Mouse (Mus musculus): ENCODE results near the gene Gm20388. TPM values are rescaled to one million over a fixed set of nuclear protein-coding genes. Genes with fewer than 3 reads are reported as not detected.

Gm20388 gene
- polyA plus RNA-seq, 1 experiment from 2014 or later, result not detected

GRCm38 (mm10) chr8:121694453-121694852, 1783.8 kb downstream of the Gm20388 start:
- DNase-seq (ENCODE audit: low spot score), result peak; percentile 78
- Histone ChIP-seq H3K4me3 (ENCODE audit: low read depth, low read length) (no peak overlapping the region), H3K27me3 (ENCODE audit: control insufficient read depth, insufficient read depth, low read length) (no peaks in the 10 kb centered on the region)

GRCm38 (mm10) chr8:121695585-121696184, 1785.0 kb downstream of the Gm20388 start:
- Histone ChIP-seq H3K36me3 (ENCODE audit: control insufficient read depth, insufficient read depth, low read length) (no peaks in the 10 kb centered on the region), H3K4me1 (ENCODE audit: control insufficient read depth, insufficient read depth, low read length) (peaks cover 3% of the 10 kb centered on the region; the same call in 1 of the 2 replicates), H3K4me2 (ENCODE audit: low read depth, severe bottlenecking) (no peak overlapping the region), H3K27me3 (ENCODE audit: control insufficient read depth, insufficient read depth, low read length) (no peaks in the 10 kb centered on the region), H3K27ac (replicated peaks; ENCODE audit: low read depth, low read length) (no peak overlapping the region), H3K4me3 (ENCODE audit: low read depth, low read length) (no peak overlapping the region), H3K9ac (ENCODE audit: low read length) (no peak overlapping the region), H3K9me3 (ENCODE audit: control insufficient read depth, low read length) (no peaks in the 10 kb centered on the region)
- WGBS, result 85% methylated on average over 6 of the region's 6 CpGs
- no peak for DNase-seq (ENCODE audit: low spot score)
- no peak for ATAC-seq (ENCODE audit: insufficient number of reproducible peaks, low FRiP score, low TSS enrichment, low read depth)

More at GRCm38 (mm10) chr8:121694453-121694852, 1783.8 kb downstream of the Gm20388 start:
- H3K36me3 ChIP-seq (ENCODE audit: control insufficient read depth, insufficient read depth, low read length), result no peaks in the 10 kb centered on the region
- H3K27ac ChIP-seq (replicated peaks; ENCODE audit: low read depth, low read length), result no peak overlapping the region
- peaks cover 3% of the 10 kb centered on the region; the same call in 1 of the 2 replicates for H3K4me1 ChIP-seq (ENCODE audit: control insufficient read depth, insufficient read depth, low read length)
- H3K9me3 ChIP-seq (ENCODE audit: control insufficient read depth, low read length), result no peaks in the 10 kb centered on the region
- H3K4me2 ChIP-seq (ENCODE audit: low read depth, severe bottlenecking), result no peak overlapping the region
- H3K9ac ChIP-seq (ENCODE audit: low read length), result no peak overlapping the region
- no peak for ATAC-seq (ENCODE audit: insufficient number of reproducible peaks, low FRiP score, low TSS enrichment, low read depth)
- WGBS, result 53% methylated on average over 4 of the region's 4 CpGs

GRCm38 (mm10) chr8:121697735-121698614, 1787.3 kb downstream of the Gm20388 start:
- peak overlapping the region; percentile 44 for H3K4me2 ChIP-seq (ENCODE audit: low read depth, severe bottlenecking)
- ATAC-seq (ENCODE audit: insufficient number of reproducible peaks, low FRiP score, low TSS enrichment, low read depth) (peak; percentile 31; the same call in 1 of the 2 replicates), DNase-seq (ENCODE audit: low spot score) (peak; percentile 46)
- 4% methylated on average over 16 of the region's 17 CpGs for WGBS
- H3K36me3 ChIP-seq (ENCODE audit: control insufficient read depth, insufficient read depth, low read length), result no peaks in the 10 kb centered on the region
- peak overlapping the region; percentile 8; the same call in 1 of the 2 replicates for H3K4me3 ChIP-seq (ENCODE audit: low read depth, low read length)
- H3K4me1 ChIP-seq (ENCODE audit: control insufficient read depth, insufficient read depth, low read length), result peaks cover 3% of the 10 kb centered on the region; the same call in 1 of the 2 replicates
- no peak overlapping the region for H3K27ac ChIP-seq (replicated peaks; ENCODE audit: low read depth, low read length)
- no peaks in the 10 kb centered on the region for H3K27me3 ChIP-seq (ENCODE audit: control insufficient read depth, insufficient read depth, low read length)
- peak overlapping the region; percentile 22; the same call in 1 of the 2 replicates for H3K9ac ChIP-seq (ENCODE audit: low read length)
- H3K9me3 ChIP-seq (ENCODE audit: control insufficient read depth, low read length), result no peaks in the 10 kb centered on the region

DNA sequence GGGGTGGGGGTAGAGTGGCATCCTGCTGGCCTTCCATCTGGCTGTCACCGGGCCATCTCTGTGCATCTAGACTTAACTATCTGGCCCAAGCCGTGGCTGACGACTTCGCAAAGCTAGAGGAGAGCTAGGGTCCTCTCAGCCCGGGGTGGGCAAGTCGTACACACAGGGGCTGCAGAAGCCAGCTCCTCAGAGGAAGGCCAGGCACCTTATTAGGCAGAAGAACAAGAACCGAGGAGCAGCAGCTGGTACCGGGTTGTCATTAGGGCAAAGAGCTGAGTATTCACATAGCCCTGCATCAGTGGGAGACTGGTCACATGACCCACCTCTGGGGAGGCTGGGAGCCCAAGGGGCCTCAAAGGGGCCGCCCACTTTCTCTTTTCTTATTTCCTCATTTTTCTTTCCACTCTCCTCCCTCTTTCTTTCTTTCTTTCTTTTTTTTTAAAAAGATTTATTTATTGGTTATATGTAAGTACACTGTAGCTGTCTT, 1788.0 kb downstream of the Gm20388 start:
- Histone ChIP-seq H3K9ac (ENCODE audit: low read length) (peak overlapping the region; percentile 22; the same call in 1 of the 2 replicates), H3K9me3 (ENCODE audit: control insufficient read depth, low read length) (no peaks in the 10 kb centered on the region), H3K4me2 (ENCODE audit: low read depth, severe bottlenecking) (peak overlapping the region; percentile 44), H3K27ac (replicated peaks; ENCODE audit: low read depth, low read length) (no peak overlapping the region), H3K4me3 (ENCODE audit: low read depth, low read length) (peak overlapping the region; percentile 8; the same call in 1 of the 2 replicates), H3K4me1 (ENCODE audit: control insufficient read depth, insufficient read depth, low read length) (peaks cover 3% of the 10 kb centered on the region; the same call in 1 of the 2 replicates), H3K27me3 (ENCODE audit: control insufficient read depth, insufficient read depth, low read length) (no peaks in the 10 kb centered on the region), H3K36me3 (ENCODE audit: control insufficient read depth, insufficient read depth, low read length) (no peaks in the 10 kb centered on the region)
- WGBS, result 12% methylated on average over 9 of the region's 9 CpGs
- no peak for ATAC-seq (ENCODE audit: insufficient number of reproducible peaks, low FRiP score, low TSS enrichment, low read depth)
- peak; percentile 28 for DNase-seq (ENCODE audit: low spot score)

DNA sequence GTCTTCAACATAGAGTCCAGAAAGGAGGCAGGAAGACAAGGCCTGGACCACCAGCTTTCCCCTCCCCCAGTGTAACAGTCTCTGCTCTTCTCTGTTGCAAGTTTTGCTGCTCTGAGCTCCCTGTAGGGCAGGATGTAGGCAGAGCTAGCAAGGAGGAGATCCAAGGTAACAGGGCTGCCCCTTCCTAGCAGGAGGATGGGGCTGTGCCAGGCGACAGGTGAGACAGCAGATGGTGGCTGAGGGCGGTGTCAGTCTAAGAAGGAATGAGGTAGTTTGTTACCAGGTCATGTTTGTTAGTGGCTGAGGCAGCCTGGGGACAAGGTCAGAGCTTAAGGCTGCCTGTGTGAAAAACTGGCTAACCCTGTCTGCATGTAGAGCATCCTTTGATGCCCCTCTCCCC, 1789.3 kb downstream of the Gm20388 start:
- no peak for DNase-seq (ENCODE audit: low spot score)
- ATAC-seq (ENCODE audit: insufficient number of reproducible peaks, low FRiP score, low TSS enrichment, low read depth), result no peak
- H3K27ac ChIP-seq (replicated peaks; ENCODE audit: low read depth, low read length), result no peak overlapping the region
- peaks cover 3% of the 10 kb centered on the region; the same call in 1 of the 2 replicates for H3K4me1 ChIP-seq (ENCODE audit: control insufficient read depth, insufficient read depth, low read length)
- H3K4me3 ChIP-seq (ENCODE audit: low read depth, low read length), result no peak overlapping the region
- H3K4me2 ChIP-seq (ENCODE audit: low read depth, severe bottlenecking), result no peak overlapping the region
- H3K9me3 ChIP-seq (ENCODE audit: control insufficient read depth, low read length), result no peaks in the 10 kb centered on the region
- 89% methylated on average over 2 of the region's 2 CpGs for WGBS
- H3K36me3 ChIP-seq (ENCODE audit: control insufficient read depth, insufficient read depth, low read length), result no peaks in the 10 kb centered on the region
- no peaks in the 10 kb centered on the region for H3K27me3 ChIP-seq (ENCODE audit: control insufficient read depth, insufficient read depth, low read length)
- no peak overlapping the region for H3K9ac ChIP-seq (ENCODE audit: low read length)

DNA sequence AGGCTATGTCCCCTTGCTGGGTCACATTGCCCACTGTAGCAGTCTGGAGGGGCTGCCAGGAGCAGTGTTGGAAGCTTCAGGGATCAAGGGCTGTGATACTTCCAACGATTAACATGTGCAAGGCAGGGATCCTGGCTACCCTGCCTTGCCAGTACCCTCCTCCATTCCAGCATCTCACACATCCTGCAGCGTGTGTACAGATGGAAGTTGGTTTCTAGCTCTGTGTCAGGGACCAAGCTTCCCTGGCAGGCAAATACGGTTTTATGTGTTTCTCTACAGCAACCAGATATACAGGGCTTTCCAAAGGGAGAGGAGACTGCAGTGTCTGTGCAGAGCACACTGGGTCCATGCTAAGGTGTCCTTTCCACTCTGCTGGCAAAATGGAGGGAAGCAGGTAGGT, 1794.5 kb downstream of the Gm20388 start:
- no peak overlapping the region for H3K4me2 ChIP-seq (ENCODE audit: low read depth, severe bottlenecking)
- DNase-seq (ENCODE audit: low spot score) (no peak), ATAC-seq (ENCODE audit: insufficient number of reproducible peaks, low FRiP score, low TSS enrichment, low read depth) (no peak)
- no peaks in the 10 kb centered on the region for H3K36me3 ChIP-seq (ENCODE audit: control insufficient read depth, insufficient read depth, low read length)
- no peaks in the 10 kb centered on the region for H3K27me3 ChIP-seq (ENCODE audit: control insufficient read depth, insufficient read depth, low read length)
- no peak overlapping the region for H3K9ac ChIP-seq (ENCODE audit: low read length)
- whole genome bisulfite sequencing, result 52% methylated on average over 3 of the region's 3 CpGs
- no peaks in the 10 kb centered on the region for H3K4me1 ChIP-seq (ENCODE audit: control insufficient read depth, insufficient read depth, low read length)
- H3K9me3 ChIP-seq (ENCODE audit: control insufficient read depth, low read length), result no peaks in the 10 kb centered on the region
- H3K27ac ChIP-seq (replicated peaks; ENCODE audit: low read depth, low read length), result no peak overlapping the region
- no peak overlapping the region for H3K4me3 ChIP-seq (ENCODE audit: low read depth, low read length)

DNA sequence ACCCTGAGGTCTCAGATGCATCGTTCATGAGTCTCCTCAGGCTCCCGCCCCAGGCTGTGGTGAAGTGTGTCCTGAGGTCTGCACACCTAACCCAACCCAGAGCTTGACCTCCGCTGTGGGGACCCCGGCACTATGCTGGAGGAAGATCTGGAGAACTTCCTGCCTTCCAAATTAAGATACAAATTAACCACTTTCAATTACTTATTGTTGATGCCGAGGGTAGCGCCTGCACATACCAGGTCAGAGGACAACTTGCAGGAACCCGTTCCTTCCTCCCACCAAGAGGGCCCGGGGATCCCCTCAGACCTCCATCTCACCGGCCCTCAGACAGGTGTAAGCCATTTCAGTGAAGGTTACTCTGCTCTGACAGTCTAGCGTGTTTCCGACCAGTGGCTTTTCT, 1796.3 kb downstream of the Gm20388 start:
- Histone ChIP-seq H3K4me2 (ENCODE audit: low read depth, severe bottlenecking) (no peak overlapping the region), H3K9ac (ENCODE audit: low read length) (no peak overlapping the region), H3K27me3 (ENCODE audit: control insufficient read depth, insufficient read depth, low read length) (no peaks in the 10 kb centered on the region), H3K9me3 (ENCODE audit: control insufficient read depth, low read length) (no peaks in the 10 kb centered on the region), H3K36me3 (ENCODE audit: control insufficient read depth, insufficient read depth, low read length) (no peaks in the 10 kb centered on the region), H3K4me3 (ENCODE audit: low read depth, low read length) (no peak overlapping the region), H3K4me1 (ENCODE audit: control insufficient read depth, insufficient read depth, low read length) (no peaks in the 10 kb centered on the region), H3K27ac (replicated peaks; ENCODE audit: low read depth, low read length) (no peak overlapping the region)
- DNase-seq (ENCODE audit: low spot score), result no peak
- 85% methylated on average over 11 of the region's 11 CpGs for WGBS
- no peak for ATAC-seq (ENCODE audit: insufficient number of reproducible peaks, low FRiP score, low TSS enrichment, low read depth)

DNA sequence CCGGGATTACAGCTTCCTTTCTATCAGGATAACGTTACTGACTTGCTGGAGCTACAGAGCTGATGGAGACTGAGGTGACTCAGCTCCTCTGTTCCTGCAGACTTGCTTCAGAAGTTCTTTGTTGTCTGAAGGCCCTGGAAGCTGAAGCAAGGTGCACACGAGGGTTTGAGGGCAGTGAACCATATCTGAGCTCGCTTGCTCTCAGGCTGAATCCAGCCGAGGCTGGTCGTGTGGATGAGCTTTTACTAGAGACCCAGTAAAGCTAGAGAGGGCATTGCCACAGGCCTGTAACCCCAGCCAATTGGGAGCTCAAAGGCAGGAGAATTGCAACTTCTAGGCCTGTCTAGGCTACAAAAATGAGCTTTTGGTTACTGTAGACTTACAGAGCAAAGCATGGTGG, 1797.8 kb downstream of the Gm20388 start:
- Histone ChIP-seq H3K4me1 (ENCODE audit: control insufficient read depth, insufficient read depth, low read length) (no peaks in the 10 kb centered on the region), H3K9ac (ENCODE audit: low read length) (no peak overlapping the region), H3K9me3 (ENCODE audit: control insufficient read depth, low read length) (no peaks in the 10 kb centered on the region), H3K36me3 (ENCODE audit: control insufficient read depth, insufficient read depth, low read length) (no peaks in the 10 kb centered on the region), H3K4me2 (ENCODE audit: low read depth, severe bottlenecking) (no peak overlapping the region), H3K27me3 (ENCODE audit: control insufficient read depth, insufficient read depth, low read length) (no peaks in the 10 kb centered on the region), H3K27ac (replicated peaks; ENCODE audit: low read depth, low read length) (no peak overlapping the region), H3K4me3 (ENCODE audit: low read depth, low read length) (no peak overlapping the region)
- no peak for ATAC-seq (ENCODE audit: insufficient number of reproducible peaks, low FRiP score, low TSS enrichment, low read depth)
- 67% methylated on average over 6 of the region's 6 CpGs for WGBS
- no peak for DNase-seq (ENCODE audit: low spot score)
